Mouse (Mus musculus) lung, postnatal 36 days (tissue): ENCODE measurements around the gene Tstd2.
A peak's percentile ranks its signal among the peaks of the same experiment; 100 is the strongest.

ENCODE experiments used
- DNase-seq: peaks from one replicate; pipeline ENCODE4 v3.0.0; 2022; ENCODE audit warnings: mixed read lengths

The Tstd2 gene

DNA sequence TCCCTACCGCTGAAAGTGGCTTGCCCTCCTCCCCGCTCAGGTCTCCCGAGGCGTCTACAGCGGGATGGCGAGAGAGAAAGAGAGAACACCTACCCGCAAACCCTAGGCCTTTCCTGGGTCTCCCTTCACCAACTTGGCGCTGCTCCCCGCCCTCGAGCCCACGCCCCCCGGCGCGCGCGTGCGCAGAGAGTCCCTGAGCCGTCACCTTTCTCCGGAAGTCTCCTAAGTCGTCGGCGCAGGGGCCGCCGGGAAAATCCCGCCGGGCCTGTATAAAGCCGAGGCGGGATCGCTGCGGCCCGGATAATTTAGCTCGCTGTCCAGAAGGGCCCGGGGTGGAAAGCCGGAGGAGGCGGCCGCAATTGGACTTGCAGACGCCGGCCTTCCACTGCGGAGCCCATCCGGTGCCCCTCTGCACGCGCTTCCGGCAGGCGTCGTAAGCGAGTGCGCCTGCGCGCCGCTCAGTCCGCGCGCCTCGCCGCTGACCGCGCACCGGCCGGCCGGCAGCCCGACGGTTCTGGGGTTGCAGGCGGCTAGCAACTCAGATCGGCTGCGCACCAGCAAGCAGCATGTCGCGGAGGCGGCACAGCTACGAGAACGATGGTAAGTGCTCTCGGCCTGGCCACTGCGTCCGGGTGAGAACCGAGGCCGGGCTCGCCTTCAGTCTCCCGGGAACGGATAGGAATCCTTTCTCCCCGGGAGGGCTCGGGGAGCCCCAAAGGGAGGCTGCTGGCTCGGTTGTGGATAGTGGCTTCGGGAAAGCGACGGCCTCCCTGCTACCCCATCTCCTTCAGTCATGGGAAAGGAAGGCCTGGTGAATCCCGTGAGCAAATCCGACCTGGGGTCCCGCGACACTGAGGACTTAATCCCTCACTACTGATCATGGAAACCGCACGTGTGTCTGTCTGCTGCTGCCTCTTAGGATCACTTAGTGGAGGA is at the start of gene Tstd2, which contains the start of gene Ncbp1:
Tstd2 (minus strand) TSS at position 408 of the 936 bp plus-strand sequence.
Ncbp1 (plus strand) TSS at position 327 of the 936 bp plus-strand sequence.
- DNase-seq = peak; percentile 90

GRCm38 (mm10) chr4:46186466-46186865 is 48.0 kb upstream of the Tstd2 start:
- DNase-seq = no peak

- no peak for DNase-seq
Measured at GRCm38 (mm10) chr4:46185890-46186289, 47.4 kb upstream of the Tstd2 start.

- no peak for DNase-seq
Measured at GRCm38 (mm10) chr4:46185423-46185822, 46.9 kb upstream of the Tstd2 start.

DNA sequence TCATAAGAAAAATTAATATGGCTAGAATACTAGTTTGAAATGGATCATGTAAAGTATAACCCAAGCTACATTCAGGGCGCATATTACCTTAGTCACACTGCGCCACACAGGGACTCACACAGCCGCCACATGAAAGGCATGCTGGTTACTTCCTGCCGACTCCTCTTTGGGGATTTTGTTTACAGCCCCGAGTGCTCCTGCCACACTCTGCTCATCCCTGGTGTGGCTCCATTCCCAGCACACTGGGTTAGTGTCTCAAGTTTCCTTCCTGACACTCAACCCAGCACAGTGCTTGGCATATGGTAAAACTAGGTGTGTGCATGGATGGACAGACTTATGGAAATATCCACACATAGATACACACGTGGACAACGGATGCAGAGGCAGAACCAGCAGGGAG is 43.7 kb upstream of the Tstd2 start:
- DNase-seq = no peak

DNA sequence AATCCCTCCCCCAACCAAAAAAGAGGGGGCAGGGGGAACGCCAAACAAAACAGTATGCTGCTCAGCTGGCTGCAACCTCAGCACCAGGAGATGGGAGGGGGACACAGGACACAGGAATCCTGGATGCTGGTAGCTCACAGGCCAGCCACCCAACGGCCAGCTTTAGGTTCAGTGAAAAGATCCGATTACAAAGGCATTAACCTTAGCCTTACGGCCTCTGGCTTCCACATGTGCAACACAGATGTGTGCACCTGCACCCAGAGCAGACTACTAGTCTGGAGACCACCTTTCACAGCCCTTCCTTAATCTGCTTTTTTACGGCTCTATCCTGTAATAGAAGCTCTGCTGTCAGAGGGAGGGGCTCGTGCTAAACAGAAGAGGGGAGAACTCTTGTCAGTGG is 42.7 kb upstream of the Tstd2 start:
- DNase-seq = no peak

GRCm38 (mm10) chr4:46177496-46177895 is 39.0 kb upstream of the Tstd2 start:
- DNase-seq = no peak

- no peak for DNase-seq
Measured at GRCm38 (mm10) chr4:46177018-46177417, 38.5 kb upstream of the Tstd2 start.

- DNase-seq = no peak
Measured at GRCm38 (mm10) chr4:46176313-46176712, 37.8 kb upstream of the Tstd2 start.

GRCm38 (mm10) chr4:46171761-46172160 is 33.3 kb upstream of the Tstd2 start:
- no peak for DNase-seq

- peak; percentile 28 for DNase-seq
Measured at GRCm38 (mm10) chr4:46165831-46166230, 27.3 kb upstream of the Tstd2 start.

DNA sequence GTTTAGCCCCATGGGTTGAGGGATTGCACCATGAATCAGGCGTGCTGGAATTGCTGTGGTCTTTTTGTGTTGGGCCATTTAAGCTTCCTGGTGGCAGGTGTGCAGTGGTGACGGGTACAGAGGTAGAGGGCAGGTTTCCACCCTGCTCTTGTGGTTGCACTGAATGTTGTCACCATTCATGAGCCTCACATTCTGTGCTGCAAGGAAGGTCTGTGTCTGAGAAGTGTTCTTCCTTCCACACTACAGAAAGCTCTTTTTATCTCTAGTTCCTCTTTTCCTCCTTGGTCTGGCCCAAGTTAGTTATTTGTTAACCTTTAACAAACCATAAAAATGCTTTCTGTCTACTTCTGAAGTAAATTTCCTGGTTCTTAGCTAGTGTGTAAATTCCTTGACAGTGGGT is 25.5 kb upstream of the Tstd2 start:
- no peak for DNase-seq

DNA sequence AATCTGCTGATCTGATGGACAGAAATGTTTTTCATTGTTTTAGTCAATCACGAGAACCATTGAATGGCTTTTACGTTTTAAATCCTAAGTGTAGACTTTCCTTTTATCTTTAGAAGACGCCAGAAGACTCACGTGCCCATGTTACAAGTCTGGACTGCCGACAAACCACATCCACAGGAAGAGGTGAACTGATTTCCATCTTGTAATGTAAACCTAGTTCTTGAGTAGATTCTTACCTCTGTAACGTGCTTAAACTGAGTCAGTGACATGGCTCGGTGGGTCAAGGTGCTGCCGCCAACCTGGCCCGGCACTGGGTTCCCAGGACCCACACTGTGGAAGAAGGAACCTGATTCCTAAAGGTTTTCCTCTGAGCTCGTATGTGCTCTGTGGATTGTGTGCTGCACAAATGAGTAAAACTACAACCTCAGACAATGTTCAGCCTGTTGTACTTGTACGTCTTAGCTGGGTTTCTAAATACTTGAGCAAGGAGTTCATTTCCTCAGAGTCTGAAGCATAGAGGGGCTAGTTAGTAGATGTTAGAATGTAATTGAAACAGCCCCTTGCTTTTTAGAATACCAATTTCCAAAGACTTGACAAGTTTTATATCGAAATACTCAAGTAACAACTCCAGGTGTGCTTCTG is 13.5 kb upstream of the Tstd2 start:
- DNase-seq = no peak

DNA sequence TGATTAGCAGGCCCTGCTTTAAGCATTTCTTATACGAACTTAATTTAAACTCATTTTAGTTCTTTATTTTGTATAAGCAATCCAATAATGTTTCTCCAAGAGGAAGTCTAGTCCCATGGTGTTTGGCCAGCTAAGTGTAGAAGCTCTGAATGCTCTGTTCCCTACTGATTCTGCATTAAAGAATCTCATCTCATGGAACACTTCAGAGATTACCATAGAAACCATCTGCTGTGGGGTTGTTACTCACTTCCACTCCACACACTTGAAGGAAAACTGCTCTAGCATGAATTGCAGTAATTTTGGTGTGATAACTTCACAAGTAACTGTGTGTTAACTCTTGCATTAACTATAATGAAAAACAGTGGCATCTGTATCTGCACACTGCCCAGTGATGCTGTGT is 8.4 kb upstream of the Tstd2 start:
- DNase-seq = no peak

DNA sequence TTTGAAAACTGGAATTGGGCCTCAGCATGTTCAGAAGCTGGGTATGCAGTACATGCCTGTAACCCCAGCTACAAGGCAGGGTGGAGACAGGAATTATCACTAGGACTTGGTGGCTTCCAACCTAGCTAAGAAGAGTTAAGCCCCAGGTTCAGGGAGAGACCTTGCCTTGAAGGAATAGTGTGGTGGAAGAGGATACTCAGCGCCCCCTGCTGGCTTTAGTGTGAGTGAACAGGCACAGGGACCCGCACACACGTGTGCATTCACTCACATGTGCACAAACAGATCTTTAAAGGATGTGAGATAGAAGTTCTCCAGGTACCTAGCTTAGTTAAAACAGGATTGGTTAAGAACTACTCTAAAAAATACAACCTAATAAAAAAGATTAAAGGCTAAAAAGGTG is 5.8 kb upstream of the Tstd2 start:
- DNase-seq = no peak

DNA sequence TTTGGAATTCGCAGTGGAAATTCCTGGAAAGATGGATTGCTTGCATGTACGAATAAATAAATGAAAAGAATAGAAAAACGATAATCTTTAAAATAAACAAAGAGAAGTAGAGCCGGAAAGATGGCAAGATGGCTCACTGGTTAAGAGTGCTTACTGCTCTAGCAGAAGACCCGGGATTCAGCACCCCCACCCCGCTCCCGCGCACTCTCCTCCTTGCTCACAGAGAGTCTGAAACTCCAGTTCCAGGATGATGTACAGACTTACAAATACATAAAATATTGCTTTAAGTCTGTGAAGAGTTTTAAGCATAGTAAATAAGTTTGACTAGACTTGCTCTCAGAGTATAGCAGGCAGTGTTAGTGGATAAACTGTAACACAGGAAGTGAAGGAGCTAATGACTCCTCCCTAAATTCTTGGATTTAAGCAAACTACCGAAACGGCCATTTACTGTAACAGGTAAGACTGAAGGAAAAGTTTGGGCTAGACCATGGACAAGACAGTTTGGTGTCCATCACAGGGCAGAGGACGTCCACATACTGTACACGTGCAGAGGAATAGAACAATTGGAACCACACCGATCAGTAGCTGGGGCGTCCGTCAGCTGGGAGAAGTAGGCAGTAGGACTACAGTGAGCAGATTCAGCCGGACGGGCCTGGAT is 736 bp downstream of the Tstd2 start:
- no peak for DNase-seq

- DNase-seq = no peak
Measured at GRCm38 (mm10) chr4:46131791-46132190, 6.7 kb downstream of the Tstd2 start.

DNA sequence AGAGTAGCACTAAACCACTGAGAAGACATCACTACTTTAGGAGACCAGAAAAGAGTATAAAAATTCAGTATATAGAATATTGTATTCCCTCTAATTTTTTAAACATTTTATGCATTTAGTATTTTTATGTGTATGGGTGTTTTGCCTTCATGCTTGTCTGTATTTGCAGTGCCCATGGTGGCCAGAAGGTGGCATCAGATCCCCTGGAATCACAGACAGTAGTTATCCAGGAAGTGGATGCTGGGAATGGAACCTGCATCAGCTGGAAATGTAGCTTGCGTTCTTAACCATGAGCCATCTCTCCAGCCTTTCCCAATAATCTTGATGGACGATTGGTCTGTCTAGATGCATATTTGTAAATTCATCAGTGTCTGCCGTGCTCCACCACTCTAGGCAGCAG is 8.3 kb downstream of the Tstd2 start:
- DNase-seq = peak; percentile 77

- DNase-seq = no peak
Measured at GRCm38 (mm10) chr4:46129311-46130004, 9.0 kb downstream of the Tstd2 start.

- DNase-seq = peak; percentile 76
Measured at GRCm38 (mm10) chr4:46126541-46126940, 12.0 kb downstream of the Tstd2 start.

DNA sequence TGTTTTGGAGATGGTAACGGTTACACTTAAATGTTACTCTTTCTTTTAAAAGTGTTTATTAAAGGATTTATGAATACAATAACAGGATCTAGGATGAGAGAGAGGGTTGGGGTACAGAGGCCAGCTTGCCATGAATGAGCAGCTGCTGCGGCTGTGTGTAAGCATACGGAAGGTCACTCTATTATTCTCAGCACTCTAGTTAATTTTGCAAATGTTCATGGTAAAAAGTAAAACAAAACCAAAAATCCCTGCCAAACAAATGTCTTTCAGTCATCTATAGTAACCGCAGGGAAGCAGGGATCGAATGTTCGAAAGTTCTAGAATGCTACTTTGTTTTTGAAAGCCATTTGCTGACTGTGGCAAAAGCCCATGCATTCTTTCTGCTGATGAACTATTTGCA is 15.1 kb downstream of the Tstd2 start:
- DNase-seq = no peak

DNA sequence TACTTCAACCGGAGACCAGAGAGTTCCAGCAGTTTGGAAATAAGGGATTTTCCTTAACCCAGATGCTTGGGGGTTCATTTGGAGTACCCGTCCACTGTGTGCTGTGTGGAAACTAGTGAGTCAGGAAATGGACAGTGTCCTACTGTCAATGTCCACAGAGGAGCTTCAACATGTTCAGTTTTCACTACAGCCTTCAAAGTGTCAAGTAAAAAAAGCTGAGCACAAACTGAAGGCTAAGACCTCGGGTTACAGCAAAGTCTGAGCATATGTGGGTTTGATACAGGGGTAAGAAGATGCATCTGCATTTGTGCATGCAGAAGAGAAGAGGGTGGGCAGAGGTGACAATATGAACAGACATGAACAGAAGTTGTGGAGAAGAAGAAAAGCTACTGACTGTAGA is 17.7 kb downstream of the Tstd2 start:
- DNase-seq = no peak

GRCm38 (mm10) chr4:46119514-46120094 is 18.9 kb downstream of the Tstd2 start:
- no peak for DNase-seq
